Mouse (Mus musculus): ENCODE data around the gene Glra1.

DNA sequence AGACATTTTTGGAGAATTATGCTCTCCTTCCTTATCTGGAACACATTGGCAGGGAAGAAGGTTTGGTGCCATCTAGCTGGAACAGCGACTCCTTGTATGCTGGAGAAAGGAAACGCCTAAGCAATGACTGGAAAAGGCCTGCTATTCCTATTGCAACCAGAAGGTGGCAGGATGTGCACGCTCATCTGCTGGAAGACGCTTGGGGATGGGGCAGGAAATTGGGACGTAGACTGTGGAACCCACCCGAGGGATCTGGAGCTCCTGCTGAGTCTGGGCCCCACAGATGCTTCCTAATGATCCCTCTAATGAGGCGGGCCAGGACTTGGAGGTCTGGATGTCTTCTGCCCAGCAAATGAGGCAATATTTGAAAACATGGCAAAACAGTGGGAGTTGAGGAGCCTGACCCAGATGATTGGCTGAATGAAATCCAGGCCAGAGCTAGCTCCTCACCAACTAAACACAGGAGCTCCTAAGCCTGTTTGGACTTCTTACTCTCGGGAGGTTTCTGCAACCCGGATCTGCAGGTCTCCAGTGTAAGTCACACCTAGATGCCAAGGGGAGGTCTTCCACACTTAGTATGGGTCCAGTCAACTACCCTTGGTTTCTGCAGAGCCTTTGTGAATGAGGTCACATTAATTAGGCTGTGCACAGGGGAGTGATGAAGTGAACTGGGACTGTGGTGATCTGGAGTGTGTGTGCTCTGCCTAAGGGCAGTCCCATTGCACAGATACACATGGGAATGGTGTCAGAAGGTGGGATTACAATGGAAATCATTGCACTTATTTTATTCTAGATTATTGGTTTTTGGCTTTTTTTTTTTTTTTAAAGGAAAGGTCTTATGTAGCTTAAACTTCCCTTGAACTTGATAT lies 89.0 kb downstream of the Glra1 start:
- TF ChIP-seq POLR2A (IDR thresholded peaks at IDR 0.05; ENCODE audit: extremely low read depth, insufficient read depth, low read length) (no peak), CTCF (IDR thresholded peaks at IDR 0.05; ENCODE audit: low read depth, low read length) (peak; percentile 87)
